Mouse (Mus musculus): ENCODE measurements around the gene Cnot6. TPM values are rescaled to one million over a fixed set of nuclear protein-coding genes. Genes with fewer than 3 reads are reported as not detected.

Cnot6 gene
- total RNA-seq, 4 experiments from 2014 or later, result 44.0 to 63.2 (median 51.9) TPM

DNA sequence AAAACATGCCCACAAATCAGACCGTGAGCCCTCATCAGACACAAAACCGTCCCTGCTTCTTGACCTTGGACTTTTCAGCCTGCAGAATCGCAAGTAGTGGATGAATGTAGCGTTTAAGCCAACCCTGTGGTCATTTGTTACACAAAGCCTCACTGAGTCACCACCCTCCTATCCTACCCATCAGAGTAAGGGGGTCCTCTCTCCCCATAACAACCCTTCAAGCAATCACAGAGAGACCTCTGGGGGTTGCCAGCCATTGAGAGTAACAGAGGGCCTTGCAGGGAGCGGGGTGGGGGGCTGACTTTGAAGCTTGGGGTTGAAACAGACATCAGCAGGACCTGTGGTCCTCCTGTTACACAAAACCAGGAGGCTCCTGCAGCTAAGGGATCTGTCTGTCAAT, 57.9 kb downstream of the Cnot6 start:
- DNase-seq, result no peak

DNA sequence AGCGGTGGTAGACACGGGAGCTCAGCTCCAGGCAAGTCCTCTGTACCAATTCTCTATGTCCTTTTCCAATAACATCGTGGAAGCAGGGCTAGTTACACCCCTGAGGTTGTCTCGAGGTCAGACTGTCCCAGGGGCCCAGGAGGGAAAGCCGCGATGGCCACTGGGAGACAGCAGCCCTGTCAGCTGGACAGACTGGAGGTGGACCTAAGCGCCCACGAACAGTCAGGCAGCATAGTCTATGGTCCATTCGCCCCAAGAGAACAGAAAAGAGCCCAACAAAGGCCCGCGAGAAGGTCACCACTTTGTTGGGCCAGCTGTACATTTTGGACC, 59.5 kb downstream of the Cnot6 start:
- DNase-seq, result no peak

DNA sequence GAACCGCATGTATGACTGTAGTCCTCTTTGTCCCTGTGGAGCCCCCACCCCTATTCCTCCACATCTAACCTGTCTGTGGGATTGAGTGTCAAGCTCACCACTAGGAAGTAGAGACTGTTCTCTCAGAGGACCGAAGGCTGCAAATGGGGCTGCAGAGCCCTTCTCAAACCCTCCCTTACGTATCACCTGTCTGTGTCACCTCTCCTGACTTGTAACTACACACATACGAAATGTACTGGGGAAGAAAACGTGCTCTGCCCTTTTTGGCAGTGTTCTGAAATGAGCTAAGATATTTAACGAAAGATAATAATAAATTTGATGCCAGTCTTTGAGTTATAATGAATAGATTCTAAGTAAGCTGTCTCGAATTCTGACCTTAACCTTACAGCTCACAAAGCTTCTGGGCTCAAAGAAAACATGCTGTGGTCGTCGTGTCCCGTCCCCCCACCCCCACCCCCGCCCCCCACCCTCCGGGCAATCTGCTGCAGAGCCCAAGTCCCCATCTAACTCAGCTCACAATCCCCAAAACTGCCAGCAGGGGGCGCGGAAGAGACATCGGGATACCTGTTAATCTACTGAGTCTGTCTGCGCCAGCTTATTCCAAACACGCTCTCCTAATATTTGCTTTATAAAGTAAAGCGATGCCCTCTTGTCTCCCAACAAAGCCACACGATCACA, 60.0 kb downstream of the Cnot6 start:
- DNase-seq, result peak; percentile 69

DNA sequence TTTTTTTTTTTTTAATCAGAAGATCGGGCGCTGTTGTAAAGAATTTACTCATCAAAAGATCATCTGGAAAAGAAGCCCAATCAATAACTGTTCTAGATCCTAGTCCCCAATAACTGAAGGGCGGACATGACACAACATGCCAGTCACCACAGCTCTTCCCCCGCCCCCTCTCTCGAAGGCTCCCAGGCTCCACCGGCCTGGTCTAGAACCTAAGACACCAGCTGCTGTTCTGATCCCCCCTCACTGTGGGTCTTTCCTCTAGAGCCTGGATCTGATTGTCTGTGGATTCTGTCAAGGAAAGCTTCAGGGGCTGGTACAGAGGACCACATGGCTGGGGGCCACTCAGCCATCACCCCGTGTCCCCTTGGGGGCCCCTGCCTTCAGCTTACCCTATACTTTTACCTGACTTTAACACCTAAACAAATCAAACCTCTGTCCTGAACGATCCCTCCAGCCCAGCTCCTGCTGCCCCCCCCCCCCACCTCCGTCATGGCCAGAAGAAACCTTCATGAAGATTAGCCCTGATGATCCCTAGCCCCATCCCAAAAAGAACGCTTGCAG, 60.7 kb downstream of the Cnot6 start:
- no peak for DNase-seq

DNA sequence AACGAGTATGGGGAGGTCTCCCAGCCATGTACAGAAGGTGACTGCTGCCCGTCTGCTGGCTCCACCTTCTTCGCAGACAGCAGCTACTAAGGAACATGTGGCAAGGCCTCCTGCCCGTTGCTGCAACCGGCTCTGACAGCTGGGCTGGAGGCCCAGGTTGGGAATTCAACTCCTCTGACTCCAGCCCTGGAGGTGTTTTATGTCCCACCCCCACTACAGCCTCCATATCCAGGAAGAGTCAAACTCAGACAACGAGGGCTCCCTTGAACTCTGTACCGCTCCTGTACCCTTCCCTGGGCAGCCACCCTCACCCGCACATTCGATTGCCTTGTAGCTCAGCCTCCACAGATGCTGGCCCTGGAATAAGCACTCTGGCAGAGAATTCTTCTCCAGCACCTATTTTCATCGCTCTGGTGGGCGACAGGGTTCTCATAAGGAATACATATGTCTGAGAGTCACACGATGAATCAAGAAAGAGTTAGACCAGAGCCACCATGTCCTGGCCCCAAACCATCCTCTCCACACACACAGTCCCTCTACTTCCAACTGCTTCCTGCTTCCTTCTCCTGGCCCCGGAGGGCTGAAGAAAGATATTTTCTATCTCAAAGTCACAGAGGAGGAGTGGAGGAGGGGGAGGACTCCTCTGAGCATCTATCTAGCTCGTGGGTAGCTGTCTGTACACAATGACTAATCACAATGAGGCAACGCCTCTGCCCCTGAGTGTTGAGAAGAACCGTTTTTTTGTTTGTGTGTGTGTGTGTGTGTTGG, 61.3 kb downstream of the Cnot6 start:
- no peak for DNase-seq

DNA sequence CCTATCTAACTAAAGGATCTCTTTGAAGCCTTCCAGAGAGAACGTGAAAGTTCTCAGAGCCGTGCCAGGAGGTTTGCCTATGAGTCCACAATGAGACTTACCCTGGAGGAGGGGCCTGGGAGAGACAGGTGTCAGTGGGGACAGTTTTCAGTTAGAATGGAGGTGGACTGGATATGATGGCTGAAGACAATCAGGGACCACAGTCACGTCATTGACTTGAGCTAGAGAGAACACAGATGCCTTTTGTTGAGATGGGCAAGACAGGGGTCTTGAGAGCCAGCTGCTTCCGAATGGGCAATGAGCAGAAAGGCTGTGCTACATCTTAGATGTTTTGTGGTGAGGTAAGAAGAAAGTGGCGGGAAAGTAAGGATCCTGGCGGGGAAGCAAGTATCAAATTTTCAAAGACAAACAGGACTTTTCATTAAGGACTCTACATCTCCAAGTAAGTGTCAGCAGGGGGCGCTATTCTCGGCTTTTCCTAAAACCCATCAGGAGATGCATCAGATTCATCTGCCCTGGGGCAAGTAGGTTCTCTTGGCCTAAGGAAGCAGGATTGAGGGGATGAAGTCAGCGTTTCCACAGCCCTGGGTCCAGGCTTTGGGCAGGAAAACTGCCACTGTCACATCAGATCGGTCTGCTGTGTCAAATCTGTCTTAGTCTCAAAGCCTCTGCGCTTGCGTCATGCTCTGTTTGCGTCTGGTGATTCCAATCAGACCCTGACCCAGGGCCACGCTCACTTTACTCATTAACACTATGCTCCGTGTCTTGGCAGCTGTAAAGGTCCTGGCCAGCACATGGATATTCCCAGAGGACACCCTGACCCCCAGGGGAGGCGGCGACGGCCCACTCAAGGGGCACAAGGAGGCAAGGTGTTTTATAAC, 62.2 kb downstream of the Cnot6 start:
- DNase-seq, result no peak

DNA sequence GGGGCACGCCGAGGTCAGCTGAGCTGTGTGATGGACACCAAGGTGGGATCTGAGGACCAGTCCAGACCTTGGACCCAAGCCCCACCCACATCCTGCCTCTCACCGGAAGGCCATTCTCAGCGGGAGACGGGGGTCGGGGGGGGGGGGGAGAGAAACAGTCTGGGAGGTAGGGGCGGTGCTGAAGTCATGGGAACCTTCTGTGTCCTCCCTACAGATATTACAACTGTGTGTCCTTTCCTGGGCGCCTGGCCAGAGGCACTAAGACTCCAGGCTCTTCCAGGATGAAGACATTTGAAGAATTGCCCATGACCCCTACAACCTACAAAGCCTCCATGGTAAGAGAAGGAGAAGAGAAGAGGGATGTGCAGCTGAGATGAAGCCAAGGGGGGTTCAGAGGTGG, 66.8 kb downstream of the Cnot6 start:
- DNase-seq, result no peak

DNA sequence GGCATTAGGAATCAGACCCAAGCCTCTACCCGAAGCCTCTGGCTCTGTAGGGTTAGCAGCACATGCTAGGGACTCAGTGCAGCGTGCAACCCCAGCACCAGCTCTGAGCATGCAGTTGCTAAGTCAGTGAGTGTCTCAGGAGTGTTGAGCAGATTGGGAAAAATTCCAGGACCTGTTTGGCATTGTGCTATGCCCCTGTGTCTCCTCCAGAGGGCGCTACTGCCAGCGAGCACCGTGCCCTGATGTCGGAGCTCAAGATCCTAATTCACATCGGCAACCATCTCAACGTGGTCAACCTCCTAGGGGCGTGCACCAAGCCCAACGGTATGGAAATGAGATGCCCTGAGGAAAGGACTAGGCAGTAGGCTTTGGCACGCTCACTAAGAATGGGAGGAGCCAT, 76.1 kb downstream of the Cnot6 start:
- DNase-seq, result no peak

DNA sequence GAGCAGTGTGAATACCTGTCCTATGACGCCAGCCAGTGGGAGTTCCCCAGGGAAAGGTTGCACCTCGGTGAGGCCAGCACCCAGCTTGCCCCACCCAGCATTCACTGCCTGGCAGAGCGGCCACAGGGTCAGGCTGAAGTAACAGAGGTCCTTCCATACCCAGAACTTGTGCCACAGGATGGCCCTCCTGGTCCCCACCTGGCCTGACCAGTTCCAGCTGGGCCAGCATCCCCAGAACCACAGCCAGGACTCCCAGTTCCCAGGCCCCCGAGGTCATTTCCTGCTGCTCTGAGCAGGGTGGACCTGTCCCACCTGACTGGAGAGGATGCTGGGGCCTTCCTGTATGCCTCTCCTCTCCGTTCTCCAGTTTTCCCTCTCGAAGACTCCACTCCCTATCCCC, 76.9 kb downstream of the Cnot6 start:
- DNase-seq, result no peak

DNA sequence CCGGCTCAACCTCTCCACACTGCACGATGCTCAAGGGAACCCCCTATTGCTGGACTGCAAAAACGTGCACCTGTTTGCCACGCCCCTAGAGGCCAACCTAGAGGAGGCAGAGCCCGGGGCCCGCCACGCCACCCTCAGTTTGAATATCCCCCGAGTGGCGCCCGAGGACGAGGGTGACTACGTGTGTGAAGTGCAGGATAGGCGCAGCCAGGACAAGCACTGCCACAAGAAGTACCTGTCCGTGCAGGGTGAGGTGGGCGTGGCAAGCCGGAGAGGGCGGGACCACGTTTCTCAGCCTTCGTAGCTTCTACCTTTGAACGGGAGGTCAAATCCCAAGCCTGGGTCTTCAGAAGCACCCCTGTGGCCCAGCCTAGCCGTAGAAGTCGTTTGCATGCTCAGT, 78.4 kb downstream of the Cnot6 start:
- no peak for DNase-seq

DNA sequence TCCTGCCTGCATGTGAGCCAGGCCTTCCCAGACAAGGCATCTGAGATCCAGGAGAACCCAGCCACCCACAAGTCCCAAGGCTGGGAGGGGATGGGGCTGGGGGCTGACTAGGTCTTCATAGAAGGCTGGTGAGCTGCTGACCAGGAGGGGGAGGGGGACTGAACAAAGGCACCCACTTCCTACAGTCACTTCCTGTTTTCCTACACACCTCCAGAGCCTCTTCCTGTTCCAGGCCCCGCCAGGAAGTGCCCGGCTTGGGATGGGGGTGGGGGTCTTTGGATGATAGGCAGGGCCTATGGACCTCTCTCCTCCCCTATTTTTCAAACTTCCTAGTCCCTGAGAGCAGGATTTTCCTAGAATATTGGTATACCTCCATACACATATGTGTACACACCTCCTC, 80.3 kb downstream of the Cnot6 start:
- DNase-seq, result no peak

DNA sequence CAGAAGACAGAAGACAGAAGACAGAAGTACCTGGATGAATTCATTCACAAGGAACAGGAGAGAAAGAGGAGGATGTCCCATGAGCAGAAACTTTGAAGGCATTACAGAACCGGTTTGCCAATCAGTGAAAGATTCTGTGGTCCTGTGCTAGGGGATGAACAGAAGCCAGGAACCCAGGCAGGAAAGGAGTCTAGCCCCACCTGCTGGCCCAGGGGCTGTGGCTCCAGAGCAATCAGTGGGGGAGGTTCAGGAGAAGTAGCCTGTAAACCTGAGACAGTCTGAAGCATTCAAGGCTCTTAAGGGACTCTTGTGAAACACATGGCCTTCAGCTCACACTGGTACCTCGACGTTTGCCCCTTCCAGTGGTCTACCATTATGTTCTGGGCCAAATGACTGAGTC, 81.4 kb downstream of the Cnot6 start:
- DNase-seq, result no peak

DNA sequence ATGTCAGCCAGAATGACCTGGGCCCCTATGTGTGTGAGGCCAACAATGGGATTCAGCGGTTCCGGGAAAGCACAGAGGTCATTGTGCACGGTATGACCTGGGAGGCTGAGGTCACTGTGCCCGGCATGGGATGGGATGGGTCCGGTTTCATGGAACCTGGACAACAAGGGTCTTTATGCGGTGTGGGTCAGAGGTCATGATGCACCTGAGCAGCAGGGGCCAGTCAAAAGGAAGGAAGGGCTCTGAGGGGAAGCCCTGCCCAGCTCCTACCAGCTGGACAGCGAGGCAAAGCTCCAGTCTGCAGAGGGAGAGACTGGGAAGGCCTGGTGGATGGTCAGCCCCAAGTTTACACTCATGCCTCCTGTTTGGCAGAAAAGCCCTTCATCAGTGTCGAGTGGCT, 85.8 kb downstream of the Cnot6 start:
- DNase-seq, result no peak

DNA sequence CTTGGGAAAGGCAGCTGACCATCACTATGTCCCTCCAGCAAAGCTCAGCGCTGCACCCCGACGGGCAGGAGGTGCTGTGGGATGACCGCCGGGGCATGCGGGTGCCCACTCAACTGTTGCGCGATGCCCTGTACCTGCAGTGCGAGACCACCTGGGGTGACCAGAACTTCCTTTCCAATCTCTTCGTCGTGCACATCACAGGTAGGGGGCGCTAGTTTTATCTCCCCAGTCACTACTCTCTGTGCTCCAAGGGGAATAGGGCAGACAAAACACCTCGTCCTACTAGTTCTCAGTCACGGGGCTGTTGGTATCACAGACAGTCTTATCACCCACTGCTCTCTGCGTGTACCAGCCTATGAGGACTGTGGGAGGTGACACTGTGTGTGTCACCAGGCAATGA, 86.7 kb downstream of the Cnot6 start:
- DNase-seq, result no peak

DNA sequence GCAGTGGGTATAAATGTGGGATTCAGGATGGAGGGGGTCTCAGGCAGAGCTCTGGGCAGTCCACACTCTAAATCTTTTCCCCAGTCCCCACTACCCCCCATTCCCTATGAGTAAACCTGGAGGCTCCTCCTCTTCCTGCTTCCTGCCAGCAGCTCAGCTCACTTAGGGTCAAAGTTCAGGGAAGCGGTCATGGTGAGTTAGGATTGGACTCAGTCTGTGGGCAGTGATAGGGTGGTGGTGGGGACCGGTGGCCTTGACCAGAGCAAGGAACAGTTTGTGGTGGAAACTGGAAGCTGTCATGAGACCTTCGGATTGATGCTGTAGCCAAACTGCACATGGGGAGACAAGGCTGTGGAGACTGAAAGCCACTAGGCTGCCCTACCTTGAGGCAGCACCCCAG, 88.4 kb downstream of the Cnot6 start:
- DNase-seq, result no peak

DNA sequence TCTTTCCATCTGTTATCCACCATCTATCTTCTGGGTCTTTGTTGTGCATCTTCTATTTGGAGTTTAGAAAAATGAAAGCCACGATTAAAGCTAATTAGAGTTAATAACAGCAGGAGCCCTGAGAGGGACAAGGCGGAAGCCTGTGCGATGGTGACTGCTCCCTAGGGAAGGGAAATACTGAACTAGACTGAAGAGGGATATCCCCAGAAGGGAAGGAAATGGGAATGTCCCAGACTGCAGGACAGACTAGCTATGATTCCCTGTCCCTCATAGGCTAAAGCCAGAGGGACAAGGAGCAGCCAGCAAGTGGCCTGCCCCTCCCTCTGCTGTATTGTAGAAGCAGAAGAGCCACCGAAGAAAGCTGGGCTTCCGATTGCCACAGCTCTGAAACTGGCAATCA, 90.6 kb downstream of the Cnot6 start:
- no peak for DNase-seq

Other genes starting within 250 kb of the Cnot6 start
- not detected for gene Olfr1386, start 247.7 kb downstream of the Cnot6 start, total RNA-seq (2022)
- gene Olfr1385, start 223.7 kb downstream of the Cnot6 start, total RNA-seq (2022), result under 1 TPM in 1 of 4 experiments, not detected in 3; 0.22 TPM
- gene Olfr1384, start 206.0 kb downstream of the Cnot6 start, total RNA-seq (2022), result 1 to 10 TPM in 1 of 4 experiments, under 1 TPM in 1, not detected in 2; 0.32 to 1.2 TPM
- 1 to 10 TPM in 3 of 4 experiments, under 1 TPM in 1; 0.81 to 2.8 (median 1.1) TPM for gene Olfr1383, start 193.1 kb downstream of the Cnot6 start, total RNA-seq (2022)
- gene Olfr1382, start 184.5 kb downstream of the Cnot6 start, total RNA-seq (2022), result not detected
- not detected for gene Olfr1381, start 169.3 kb downstream of the Cnot6 start, total RNA-seq (2022)
- gene Olfr1380, start 155.8 kb downstream of the Cnot6 start, total RNA-seq (2022), result not detected
- 10 to 100 TPM; 19.3 to 29.5 (median 23.4) TPM for gene Flt4, start 103.5 kb downstream of the Cnot6 start, total RNA-seq (2022)
- not detected for gene Scgb3a1, start 49.1 kb downstream of the Cnot6 start, total RNA-seq (2022)
- 1 to 10 TPM; 3.5 to 4.9 (median 4.4) TPM for gene Gfpt2, start 81.5 kb upstream of the Cnot6 start, total RNA-seq (2022)
- gene Mapk9, start 134.0 kb upstream of the Cnot6 start, total RNA-seq (2022), result 10 to 100 TPM; 71.4 to 99.2 (median 87.3) TPM
- 1 to 10 TPM in 1 of 4 experiments, under 1 TPM in 3; 0.67 to 1.1 (median 0.82) TPM for gene Rasgef1c, start 189.1 kb upstream of the Cnot6 start, total RNA-seq (2022)

Measured in adrenal gland, adult 8-10 months (tissue).